Comparison of ENCODE assay signal across 19 mouse cellular contexts in the genomic region with DNA sequence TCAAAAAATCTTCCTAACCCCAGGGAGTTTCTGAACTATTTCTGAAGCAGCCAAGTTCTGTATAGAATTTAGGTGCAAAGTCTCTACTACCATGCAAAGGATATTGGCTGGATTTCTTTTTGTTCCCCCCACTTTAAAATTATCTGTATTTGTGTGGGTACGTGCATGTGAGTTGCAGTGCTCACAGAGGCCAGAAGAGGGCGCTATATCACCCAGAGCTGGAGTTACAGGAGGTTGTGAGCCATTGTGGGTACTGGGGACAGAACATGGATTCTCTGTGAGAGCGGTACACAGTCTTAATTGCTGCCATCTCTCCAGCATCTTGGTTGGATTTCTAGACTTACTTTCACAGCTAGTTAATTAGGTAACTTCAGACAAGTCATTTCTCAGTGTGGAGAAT.
A peak's percentile ranks its signal among the peaks of the same experiment; 100 is the strongest.
DNase-seq lines count a peak whose midpoint lies in the region; ATAC-seq and TF ChIP-seq lines count a peak whose summit lies in the region.
"Had no signal": no experiment of that assay in that cellular context is flagged by ENCODE, and none has a peak within 500 bp of the region (broad histone marks: within the 10 kb centered on the region; RNA-seq: fewer than 3 reads in every experiment).

No protein-coding gene starts in this region.

- H3K4me3 ChIP-seq in cerebellum, adult 2 months (replicated peaks; ENCODE audit: insufficient read depth, low read depth, low read length): no peak overlapping the region
- H3K4me3 ChIP-seq in kidney, postnatal 0 days (replicated peaks; ENCODE audit: low read depth, low read length): no peak overlapping the region
- no peak overlapping the region for H3K4me3 ChIP-seq in midbrain, postnatal 0 days (ENCODE audit: low read depth, low read length)
- H3K4me3 ChIP-seq in midbrain, embryonic 13.5 days (replicated peaks): no peak overlapping the region
- H3K4me3 ChIP-seq: embryonic facial prominence, embryonic 13.5 days; forebrain, embryonic 10.5 days; heart, embryonic 12.5 days; neural tube, embryonic 12.5 days had no signal

- no peaks in the 10 kb centered on the region for H3K36me3 ChIP-seq in kidney, postnatal 0 days (ENCODE audit: insufficient read depth, low read length)
- no peaks in the 10 kb centered on the region for H3K36me3 ChIP-seq in midbrain, postnatal 0 days (ENCODE audit: insufficient read depth, low read length)
- H3K36me3 ChIP-seq in midbrain, embryonic 13.5 days: no peaks in the 10 kb centered on the region
- H3K36me3 ChIP-seq: embryonic facial prominence, embryonic 13.5 days; forebrain, embryonic 10.5 days; heart, embryonic 12.5 days; neural tube, embryonic 12.5 days had no signal

- WGBS in cerebellum, adult 2 months: 74% methylated on average over 3 of the region's 3 CpGs
- 73% methylated on average over 3 of the region's 3 CpGs for WGBS in kidney, postnatal 0 days
- WGBS in midbrain, postnatal 0 days: 79% methylated on average over 3 of the region's 3 CpGs
- WGBS in midbrain, embryonic 13.5 days: 68% methylated on average over 3 of the region's 3 CpGs

- H3K4me2 ChIP-seq in kidney, postnatal 0 days (ENCODE audit: low read length): no peak overlapping the region
- H3K4me2 ChIP-seq in midbrain, postnatal 0 days (ENCODE audit: low read depth, low read length, poor library complexity, severe bottlenecking): no peak overlapping the region
- H3K4me2 ChIP-seq in midbrain, embryonic 13.5 days (replicated peaks): no peak overlapping the region
- H3K4me2 ChIP-seq: embryonic facial prominence, embryonic 13.5 days; heart, embryonic 12.5 days; neural tube, embryonic 12.5 days had no signal

- no peaks in the 10 kb centered on the region for H3K27me3 ChIP-seq in cerebellum, adult 2 months (ENCODE audit: control insufficient read depth, insufficient read depth, low read length)
- H3K27me3 ChIP-seq in kidney, postnatal 0 days (ENCODE audit: insufficient read depth, low read length): no peaks in the 10 kb centered on the region
- H3K27me3 ChIP-seq in midbrain, postnatal 0 days (ENCODE audit: insufficient read depth, low read length): no peaks in the 10 kb centered on the region
- H3K27me3 ChIP-seq in midbrain, embryonic 13.5 days: no peaks in the 10 kb centered on the region
- H3K27me3 ChIP-seq: embryonic facial prominence, embryonic 13.5 days; heart, embryonic 12.5 days; neural tube, embryonic 12.5 days had no signal

- no peak overlapping the region for H3K9ac ChIP-seq in kidney, postnatal 0 days (ENCODE audit: low read depth, low read length)
- H3K9ac ChIP-seq in midbrain, postnatal 0 days (replicated peaks; ENCODE audit: low read length, poor library complexity, severe bottlenecking): no peak overlapping the region
- no peak overlapping the region for H3K9ac ChIP-seq in midbrain, embryonic 13.5 days (replicated peaks)
- H3K9ac ChIP-seq: embryonic facial prominence, embryonic 13.5 days; heart, embryonic 12.5 days; neural tube, embryonic 12.5 days had no signal

- no peak for ATAC-seq in kidney, postnatal 0 days (replicated peaks; ENCODE audit: low FRiP score, low read depth)
- no peak for ATAC-seq in midbrain, postnatal 0 days (ENCODE audit: low FRiP score)
- no peak for ATAC-seq in midbrain, embryonic 13.5 days
- ATAC-seq: inflammation-experienced regulatory T-cells, adult 6 months; midbrain, embryonic 16.5 days had no signal

- H3K4me1 ChIP-seq in cerebellum, adult 2 months (ENCODE audit: control insufficient read depth, insufficient read depth, low read length): no peaks in the 10 kb centered on the region; the same call in 1 of the 2 replicates
- H3K4me1 ChIP-seq in kidney, postnatal 0 days (replicated peaks; ENCODE audit: insufficient read depth, low read length): no peaks in the 10 kb centered on the region
- no peaks in the 10 kb centered on the region for H3K4me1 ChIP-seq in midbrain, postnatal 0 days (ENCODE audit: insufficient read depth, low read length)
- H3K4me1 ChIP-seq in midbrain, embryonic 13.5 days (replicated peaks): no peaks in the 10 kb centered on the region
- H3K4me1 ChIP-seq: forebrain, embryonic 10.5 days; heart, embryonic 12.5 days; neural tube, embryonic 12.5 days had no signal

- no peaks in the 10 kb centered on the region for H3K9me3 ChIP-seq in kidney, postnatal 0 days (replicated peaks; ENCODE audit: low read length)
- no peaks in the 10 kb centered on the region for H3K9me3 ChIP-seq in midbrain, postnatal 0 days (ENCODE audit: low read length)
- H3K9me3 ChIP-seq in midbrain, embryonic 13.5 days: peaks cover 3% of the 10 kb centered on the region; the same call in 1 of the 2 replicates
- H3K9me3 ChIP-seq: embryonic facial prominence, embryonic 13.5 days; forebrain, embryonic 10.5 days; neural tube, embryonic 12.5 days had no signal

- intact Hi-C loops in heart, postnatal 36 days (cut with DNase I): no loop called here

- 0 out of 2 replicates have a peak, but pooled peaks have one; percentile 20 for TF ChIP-seq CTCF in cerebellum, adult 2 months (IDR thresholded peaks at IDR 0.05; ENCODE audit: borderline replicate concordance, insufficient read depth, low read depth, low read length)
- peak; percentile 23; the same call in 1 of the 2 replicates for TF ChIP-seq CTCF in kidney, postnatal 0 days (IDR thresholded peaks at IDR 0.05; ENCODE audit: low read depth)
- peak; percentile 33 for TF ChIP-seq CTCF in midbrain, postnatal 0 days (IDR thresholded peaks at IDR 0.05)

- H3K27ac ChIP-seq in cerebellum, adult 2 months (ENCODE audit: insufficient read depth, low read length): no peak overlapping the region
- no peak overlapping the region for H3K27ac ChIP-seq in kidney, postnatal 0 days
- H3K27ac ChIP-seq in midbrain, postnatal 0 days (ENCODE audit: low read depth, low read length): no peak overlapping the region
- H3K27ac ChIP-seq in midbrain, embryonic 13.5 days: no peak overlapping the region
- H3K27ac ChIP-seq: embryonic facial prominence, embryonic 13.5 days; forebrain, embryonic 10.5 days; neural tube, embryonic 12.5 days had no signal

- no peak for DNase-seq in cerebellum, adult 2 months
- no peak for DNase-seq in cerebellum, postnatal 4 days (ENCODE audit: low spot score in 2 of 2)
- DNase-seq in kidney, postnatal 0 days (ENCODE audit: low spot score): no peak
- no peak for DNase-seq in kidney, adult 8-10 months
- DNase-seq in midbrain, postnatal 0 days (ENCODE audit: low spot score): no peak
- DNase-seq in heart, postnatal 36 days: no peak
- DNase-seq in layer of hippocampus, postnatal 14 days (ENCODE audit: low spot score in 2 of 2): no peak
- DNase-seq: adrenal gland, adult 8-10 months; gastrocnemius, postnatal 36 days; kidney, postnatal 10 days; left cerebral cortex, postnatal 4 days; right cerebral cortex, postnatal 14 days had no signal

- no peak for TF ChIP-seq POLR2A in cerebellum, adult 2 months (IDR thresholded peaks at IDR 0.05; ENCODE audit: borderline replicate concordance, insufficient read depth, low read length)
